In genomic region chr13:108449116-108450097, GRCm38 (mm10) we compare ENCODE assay signal across 8 mouse cellular contexts. TPM values are rescaled to one million over a fixed set of nuclear protein-coding genes. Genes with fewer than 3 reads are reported as not detected.
DNase-seq lines count a peak whose midpoint lies in the region; ATAC-seq and TF ChIP-seq lines count a peak whose summit lies in the region.

Gene Pde4d (plus strand): TSS chr13:108449948.

- DNase-seq in lung, embryonic 14.5 days, result no peak
- no peak for DNase-seq in lung, postnatal 10 days
- DNase-seq in kidney, postnatal 0 days (ENCODE audit: low spot score), result peak; percentile 46
- no peak for DNase-seq in liver, embryonic 14.5 days (ENCODE audit: low read depth in 3 of 3, low spot score in 3 of 3)
- no peak for DNase-seq in retina, embryonic 14.5 days (ENCODE audit: low spot score)

- H3K27ac ChIP-seq in lung, embryonic 14.5 days (ENCODE audit: low read depth), result no peak within 1 kb of the TSS
- H3K27ac ChIP-seq in forebrain, embryonic 13.5 days, result no peak within 1 kb of the TSS
- peak within 1 kb of the TSS; percentile 69 to 75 for H3K27ac ChIP-seq in heart, embryonic 14.5 days (replicated peaks in 1 of 2; ENCODE audit: control insufficient read depth in 1 of 2, insufficient read depth in 1 of 2, low read depth in 2 of 2, low read length in 2 of 2)
- H3K27ac ChIP-seq in kidney, postnatal 0 days, result 0 out of 2 replicates have a peak within 1 kb of the TSS, but pooled peaks have one; percentile 31
- no peak within 1 kb of the TSS for H3K27ac ChIP-seq in liver, embryonic 14.5 days
- no peak within 1 kb of the TSS; the same call in 1 of the 2 replicates for H3K27ac ChIP-seq in stomach, embryonic 15.5 days

- H3K36me3 ChIP-seq in lung, embryonic 14.5 days (ENCODE audit: insufficient read depth), result no peaks in the 10 kb centered on the region
- no peaks in the 10 kb centered on the region for H3K36me3 ChIP-seq in forebrain, embryonic 13.5 days (ENCODE audit: poor library complexity, severe bottlenecking)
- no peaks in the 10 kb centered on the region for H3K36me3 ChIP-seq in heart, embryonic 14.5 days (ENCODE audit: control insufficient read depth, insufficient read depth, low read length)
- H3K36me3 ChIP-seq in kidney, postnatal 0 days (ENCODE audit: insufficient read depth, low read length), result no peaks in the 10 kb centered on the region
- no peaks in the 10 kb centered on the region for H3K36me3 ChIP-seq in liver, embryonic 14.5 days (replicated peaks; ENCODE audit: control insufficient read depth, insufficient read depth, low read depth)
- no peaks in the 10 kb centered on the region for H3K36me3 ChIP-seq in stomach, embryonic 15.5 days

- H3K4me3 ChIP-seq in lung, embryonic 14.5 days (ENCODE audit: low read depth, low read length), result no peak within 1 kb of the TSS
- H3K4me3 ChIP-seq in forebrain, embryonic 13.5 days, result no peak within 1 kb of the TSS
- no peak within 1 kb of the TSS for H3K4me3 ChIP-seq in heart, embryonic 14.5 days (ENCODE audit: control insufficient read depth in 1 of 2, insufficient read depth in 1 of 2, low read depth in 1 of 2, low read length in 2 of 2)
- H3K4me3 ChIP-seq in kidney, postnatal 0 days (replicated peaks; ENCODE audit: low read depth, low read length), result no peak within 1 kb of the TSS
- H3K4me3 ChIP-seq in liver, embryonic 14.5 days (ENCODE audit: insufficient read depth in 1 of 2, low read depth in 2 of 2, low read length in 2 of 2), result no peak within 1 kb of the TSS
- H3K4me3 ChIP-seq in stomach, embryonic 15.5 days (replicated peaks), result no peak within 1 kb of the TSS

- no peak for TF ChIP-seq EP300 in liver, embryonic 14.5 days (IDR thresholded peaks at IDR 0.05; ENCODE audit: low read depth)

- no peaks in the 10 kb centered on the region for H3K9me3 ChIP-seq in lung, embryonic 14.5 days (ENCODE audit: low read depth, low read length)
- no peaks in the 10 kb centered on the region for H3K9me3 ChIP-seq in forebrain, embryonic 13.5 days (replicated peaks)
- H3K9me3 ChIP-seq in heart, embryonic 14.5 days (ENCODE audit: control insufficient read depth, low read length), result no peaks in the 10 kb centered on the region
- H3K9me3 ChIP-seq in kidney, postnatal 0 days (replicated peaks; ENCODE audit: low read length), result no peaks in the 10 kb centered on the region
- H3K9me3 ChIP-seq in liver, embryonic 14.5 days (ENCODE audit: control insufficient read depth, low read length), result no peaks in the 10 kb centered on the region
- H3K9me3 ChIP-seq in stomach, embryonic 15.5 days, result no peaks in the 10 kb centered on the region

- TF ChIP-seq CTCF in lung, embryonic 14.5 days (IDR thresholded peaks at IDR 0.05; ENCODE audit: low read depth), result no peak
- TF ChIP-seq CTCF in kidney, postnatal 0 days (IDR thresholded peaks at IDR 0.05; ENCODE audit: low read depth), result no peak
- no peak for TF ChIP-seq CTCF in liver, embryonic 14.5 days (IDR thresholded peaks at IDR 0.05; ENCODE audit: low read depth)

- ATAC-seq in lung, embryonic 14.5 days (ENCODE audit: insufficient read depth), result no peak
- no peak for ATAC-seq in forebrain, embryonic 13.5 days
- no peak for ATAC-seq in heart, embryonic 14.5 days (ENCODE audit: insufficient number of reproducible peaks, insufficient read depth, low FRiP score, low read depth)
- no peak for ATAC-seq in kidney, postnatal 0 days (replicated peaks; ENCODE audit: low FRiP score, low read depth)
- ATAC-seq in liver, embryonic 14.5 days (ENCODE audit: insufficient read depth), result peak; percentile 58; the same call in 1 of the 2 replicates
- peak; percentile 64; the same call in 1 of the 2 replicates for ATAC-seq in stomach, embryonic 15.5 days (ENCODE audit: insufficient read depth, low FRiP score, low read depth)

- WGBS in lung, embryonic 14.5 days, result 13% methylated on average over 10 of the region's 10 CpGs
- 56% methylated on average over 10 of the region's 10 CpGs for WGBS in forebrain, embryonic 13.5 days
- 8% methylated on average over 10 of the region's 10 CpGs for WGBS in heart, embryonic 14.5 days
- 13% methylated on average over 10 of the region's 10 CpGs for WGBS in kidney, postnatal 0 days
- WGBS in liver, embryonic 14.5 days (ENCODE audit: insufficient replicate concordance), result 6% methylated on average over 10 of the region's 10 CpGs
- WGBS in stomach, embryonic 15.5 days, result 15% methylated on average over 10 of the region's 10 CpGs

- H3K4me2 ChIP-seq in lung, embryonic 14.5 days, result no peak within 1 kb of the TSS
- H3K4me2 ChIP-seq in forebrain, embryonic 13.5 days, result no peak within 1 kb of the TSS
- peak within 1 kb of the TSS; percentile 31 for H3K4me2 ChIP-seq in heart, embryonic 14.5 days (ENCODE audit: low read length)
- peak within 1 kb of the TSS; percentile 25; the same call in 1 of the 2 replicates for H3K4me2 ChIP-seq in kidney, postnatal 0 days (ENCODE audit: low read length)
- H3K4me2 ChIP-seq in liver, embryonic 14.5 days (ENCODE audit: low read depth), result peak within 1 kb of the TSS; percentile 18
- 0 out of 2 replicates have a peak within 1 kb of the TSS, but pooled peaks have one; percentile 1 for H3K4me2 ChIP-seq in stomach, embryonic 15.5 days

- no peak within 1 kb of the TSS for H3K9ac ChIP-seq in lung, embryonic 14.5 days
- no peak within 1 kb of the TSS for H3K9ac ChIP-seq in forebrain, embryonic 13.5 days
- H3K9ac ChIP-seq in heart, embryonic 14.5 days (ENCODE audit: low read length), result peak within 1 kb of the TSS; percentile 6; the same call in 1 of the 2 replicates
- no peak within 1 kb of the TSS for H3K9ac ChIP-seq in kidney, postnatal 0 days (ENCODE audit: low read depth, low read length)
- no peak within 1 kb of the TSS for H3K9ac ChIP-seq in liver, embryonic 14.5 days (replicated peaks)
- no peak within 1 kb of the TSS for H3K9ac ChIP-seq in stomach, embryonic 15.5 days

- H3K27me3 ChIP-seq in lung, embryonic 14.5 days (ENCODE audit: insufficient read depth, low read length), result no peaks in the 10 kb centered on the region
- H3K27me3 ChIP-seq in forebrain, embryonic 13.5 days, result no peaks in the 10 kb centered on the region
- no peaks in the 10 kb centered on the region for H3K27me3 ChIP-seq in heart, embryonic 14.5 days (ENCODE audit: control insufficient read depth, insufficient read depth, low read length)
- H3K27me3 ChIP-seq in kidney, postnatal 0 days (ENCODE audit: insufficient read depth, low read length), result no peaks in the 10 kb centered on the region
- no peaks in the 10 kb centered on the region for H3K27me3 ChIP-seq in liver, embryonic 14.5 days (ENCODE audit: control insufficient read depth, insufficient read depth, low read length)
- no peaks in the 10 kb centered on the region for H3K27me3 ChIP-seq in stomach, embryonic 15.5 days (replicated peaks)

- 0 out of 2 replicates have a peak, but pooled peaks cover 5% of the 10 kb centered on the region for H3K4me1 ChIP-seq in lung, embryonic 14.5 days (ENCODE audit: insufficient read depth)
- H3K4me1 ChIP-seq in forebrain, embryonic 13.5 days, result no peaks in the 10 kb centered on the region
- H3K4me1 ChIP-seq in heart, embryonic 14.5 days (ENCODE audit: control insufficient read depth in 2 of 2, insufficient read depth in 2 of 2, low read length in 2 of 2), result peaks cover 11 to 32% of the 10 kb centered on the region in 2 experiments
- no peaks in the 10 kb centered on the region for H3K4me1 ChIP-seq in kidney, postnatal 0 days (replicated peaks; ENCODE audit: insufficient read depth, low read length)
- H3K4me1 ChIP-seq in liver, embryonic 14.5 days (replicated peaks; ENCODE audit: control insufficient read depth in 2 of 2, insufficient read depth in 2 of 2, low read length in 1 of 2), result peaks cover 0 to 9% of the 10 kb centered on the region in 2 experiments; a peak in 2 of 4 replicates
- H3K4me1 ChIP-seq in stomach, embryonic 15.5 days, result no peaks in the 10 kb centered on the region

RNA-seq across cellular contexts. Expression of gene Pde4d, which starts in this region (rescaled TPM):
- polyA plus RNA-seq in lung, embryonic 14.5 days (2014; fragmentation: Nextera tagmentation; extraction: Ambion mirVana), result 14.5 and 16.2 TPM in 2 replicates
- 11.9 and 12.1 TPM in 2 replicates for polyA plus RNA-seq in forebrain, embryonic 13.5 days (2015; fragmentation: Nextera tagmentation; extraction: Ambion mirVana)
- 29.2 and 29.9 TPM in 2 replicates for polyA plus RNA-seq in heart, embryonic 14.5 days (2014; fragmentation: Nextera tagmentation; extraction: Ambion mirVana)
- 7.1 and 8.5 TPM in 2 replicates for polyA plus RNA-seq in kidney, postnatal 0 days (2015; fragmentation: Nextera tagmentation; extraction: Ambion mirVana)
- polyA plus RNA-seq in liver, embryonic 14.5 days (2012; rRNA removed), result 4.2 and 4.9 TPM in 2 replicates
- polyA plus RNA-seq in liver, embryonic 14.5 days (2014; fragmentation: Nextera tagmentation; extraction: Ambion mirVana), result 8.6 and 10.2 TPM in 2 replicates
- 22.8 and 26.6 TPM in 2 replicates for polyA plus RNA-seq in stomach, embryonic 15.5 days (2015; fragmentation: Nextera tagmentation; extraction: Ambion mirVana)

Comparison
In these comparisons a context has a peak if more than half of its experiments do, and no peak if none do; other contexts are left out.
1. ATAC-seq: peak in liver, embryonic 14.5 days (single experiment) and stomach, embryonic 15.5 days (single experiment); none in lung, embryonic 14.5 days (single experiment), forebrain, embryonic 13.5 days (single experiment), heart, embryonic 14.5 days (single experiment) and kidney, postnatal 0 days (single experiment).
2. H3K27ac ChIP-seq: peak in heart, embryonic 14.5 days (2 of 2) and kidney, postnatal 0 days (single experiment); none in lung, embryonic 14.5 days (single experiment), forebrain, embryonic 13.5 days (single experiment), liver, embryonic 14.5 days (single experiment) and stomach, embryonic 15.5 days (single experiment).
3. H3K4me2 ChIP-seq: peak in heart, embryonic 14.5 days (single experiment), kidney, postnatal 0 days (single experiment), liver, embryonic 14.5 days (single experiment) and stomach, embryonic 15.5 days (single experiment); none in lung, embryonic 14.5 days (single experiment) and forebrain, embryonic 13.5 days (single experiment).